Mouse (Mus musculus) liver, embryonic 14.5 days (tissue): ENCODE results near the gene Casp8ap2. TPM values are rescaled to one million over a fixed set of nuclear protein-coding genes. Genes with fewer than 3 reads are reported as not detected.
A peak's percentile ranks its signal among the peaks of the same experiment; 100 is the strongest.

Experiments
- ATAC-seq: fragments of 200-750 bp; cut with Nextera tagmentation; 2 replicates; pipeline ENCODE4 v1.8.0; 2017; ENCODE audit warnings: moderate number of reproducible peaks, mild to moderate bottlenecking, moderate library complexity; ENCODE audit not compliant: insufficient read depth
- DNase-seq, 3 experiments: peaks; one replicate each; pipeline ENCODE4 v3.0.0-alpha.2; 2012 to 2013; ENCODE audit warnings: low read depth in 3 of 3, low spot score in 3 of 3
- H3K27ac ChIP-seq: fragments of 300-500 bp; sonication (generic); 2 replicates; pipeline ENCODE4 v1.5.1; 2014; ENCODE audit warnings: moderate library complexity, mild to moderate bottlenecking, control low read depth, inconsistent platforms
- H3K27me3 ChIP-seq: fragments of 300-500 bp; sonication (generic); 2 replicates; pipeline ENCODE4 v1.6.1; 2014; ENCODE audit warnings: mild to moderate bottlenecking, low read length, moderate library complexity; ENCODE audit not compliant: control insufficient read depth, insufficient read depth
- H3K36me3 ChIP-seq: fragments of 300-500 bp; sonication (generic); replicated peaks from 2 replicates; pipeline ENCODE4 v1.6.1; 2014; ENCODE audit warnings: low read depth; ENCODE audit not compliant: control insufficient read depth, insufficient read depth
- H3K4me1 ChIP-seq, 2 experiments: fragments of 200-500 bp in 1 of 2; fragments of 300-500 bp in 1 of 2; sonication (generic) in 1 of 2; replicated peaks; 2 replicates each; pipeline ENCODE4 v1.6.1; 2012 to 2014; ENCODE audit warnings: antibody characterized with exemption in 1 of 2, inconsistent platforms in 1 of 2, low read length in 1 of 2; ENCODE audit not compliant: control insufficient read depth in 2 of 2, insufficient read depth in 2 of 2
- H3K4me2 ChIP-seq: fragments of 300-500 bp; sonication (generic); 2 replicates; pipeline ENCODE4 v1.6.1; 2014; ENCODE audit warnings: low read depth, mild to moderate bottlenecking, control low read depth, moderate library complexity
- H3K4me3 ChIP-seq, 2 experiments: fragments of 200-500 bp in 1 of 2; fragments of 300-500 bp in 1 of 2; sonication (generic) in 1 of 2; 2 replicates each; pipeline ENCODE4 v1.5.1; 2012 to 2014; ENCODE audit warnings: low read depth in 2 of 2, low read length in 2 of 2, mild to moderate bottlenecking in 2 of 2, control low read depth in 1 of 2, inconsistent platforms in 1 of 2, moderate library complexity in 1 of 2; ENCODE audit not compliant: insufficient read depth in 1 of 2
- H3K9ac ChIP-seq: fragments of 300-500 bp; sonication (generic); replicated peaks from 2 replicates; pipeline ENCODE4 v1.6.1; 2014; ENCODE audit warnings: mild to moderate bottlenecking, control low read depth, moderate library complexity
- H3K9me3 ChIP-seq: fragments of 300-500 bp; sonication (generic); 2 replicates; pipeline ENCODE4 v1.6.1; 2016; ENCODE audit warnings: low read length, mixed read lengths; ENCODE audit not compliant: control insufficient read depth
- CTCF ChIP-seq: IDR thresholded peaks from 2 replicates; pipeline ENCODE4 v1.5.1; 2016; ENCODE audit warnings: antibody characterized with exemption, low read depth, control low read depth
- EP300 ChIP-seq: IDR thresholded peaks from 2 replicates; pipeline ENCODE4 v1.6.1; 2016; ENCODE audit warnings: antibody characterized with exemption, low read depth
- WGBS: fragments of 180-500 bp; shearing (Covaris S2); extraction: QIAGEN DNeasy Blood & Tissue Kit; methylation state at CpG from one replicate; pipeline ENCODE4 v1.1.7; 2014; ENCODE audit not compliant: insufficient replicate concordance; 5-methylcytosine and 5-hydroxymethylcytosine counted together
- polyA plus RNA-seq, 2 experiments: library from polyadenylated mRNA; depleted of rRNA in 1 of 2; stranded (reverse) in 1 of 2; unstranded in 1 of 2; fragments of >200 nt; fragmentation: Nextera tagmentation in 1 of 2; extraction: Ambion mirVana in 1 of 2; gene quantifications; 2 replicates each; pipeline versions ENCODE4 v1.2.1 to v1.2.3; 2012 to 2014

Gene Casp8ap2
- polyA plus RNA-seq, 2 experiments: 5.9 to 25.5 TPM

GRCm38 (mm10) chr4:32571441-32571840 lies 43.8 kb upstream of the Casp8ap2 start:
- Histone ChIP-seq H3K4me2 (peak overlapping the region; percentile 29; the same call in 1 of the 2 replicates), H3K27ac (peak overlapping the region; percentile 42; the same call in 1 of the 2 replicates), H3K9me3 (no peaks in the 10 kb centered on the region), H3K9ac (no peak overlapping the region), H3K4me3 (no peak overlapping the region), H3K36me3 (no peaks in the 10 kb centered on the region), H3K27me3 (no peaks in the 10 kb centered on the region), H3K4me1 (peaks cover 0 to 12% of the 10 kb centered on the region in 2 experiments; a peak in 2 of 4 replicates)
- ATAC-seq (peak; percentile 14; the same call in 1 of the 2 replicates), DNase-seq (no peak)
- TF ChIP-seq CTCF: no peak
- no peak for TF ChIP-seq EP300
- WGBS: 45% methylated on average over 3 of the region's 3 CpGs

DNA sequence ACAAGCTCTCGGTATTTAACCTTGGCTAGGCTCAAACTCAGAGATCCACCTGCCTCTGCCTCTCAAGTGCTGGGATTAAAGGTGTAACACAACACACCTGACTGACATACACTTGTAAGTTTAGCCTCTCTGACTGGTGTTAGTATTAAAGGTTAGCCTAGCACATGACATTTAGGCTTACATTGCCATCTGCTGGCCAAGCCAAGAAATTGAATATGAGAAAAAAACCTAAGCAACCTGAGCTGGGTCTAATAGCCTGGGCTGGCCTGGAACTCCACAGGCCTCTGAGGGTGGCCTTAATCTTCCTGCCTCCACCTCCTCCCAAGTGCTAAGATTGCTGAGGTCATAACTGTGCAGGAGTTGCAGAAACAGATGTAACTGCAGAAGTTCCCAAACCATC lies 43.1 kb upstream of the Casp8ap2 start:
- DNase-seq (no peak), ATAC-seq (no peak)
- TF ChIP-seq CTCF (peak; percentile 60), EP300 (no peak)
- Histone ChIP-seq H3K36me3 (no peaks in the 10 kb centered on the region), H3K4me3 (no peak overlapping the region), H3K4me1 (peaks cover 0 to 12% of the 10 kb centered on the region in 2 experiments; a peak in 2 of 4 replicates), H3K9ac (no peak overlapping the region), H3K27me3 (no peaks in the 10 kb centered on the region), H3K4me2 (no peak overlapping the region), H3K27ac (no peak overlapping the region), H3K9me3 (no peaks in the 10 kb centered on the region)
- 50% methylated on average over 1 of the region's 1 CpGs for WGBS

GRCm38 (mm10) chr4:32573586-32573985 lies 41.7 kb upstream of the Casp8ap2 start:
- Histone ChIP-seq H3K36me3 (no peaks in the 10 kb centered on the region), H3K9ac (no peak overlapping the region), H3K27ac (no peak overlapping the region), H3K4me1 (peaks cover 0 to 12% of the 10 kb centered on the region in 2 experiments; a peak in 2 of 4 replicates), H3K4me2 (no peak overlapping the region), H3K9me3 (no peaks in the 10 kb centered on the region), H3K27me3 (no peaks in the 10 kb centered on the region), H3K4me3 (no peak overlapping the region)
- DNase-seq (no peak), ATAC-seq (no peak)
- TF ChIP-seq CTCF (no peak), EP300 (no peak)
- 53% methylated on average over 5 of the region's 5 CpGs for WGBS

DNA sequence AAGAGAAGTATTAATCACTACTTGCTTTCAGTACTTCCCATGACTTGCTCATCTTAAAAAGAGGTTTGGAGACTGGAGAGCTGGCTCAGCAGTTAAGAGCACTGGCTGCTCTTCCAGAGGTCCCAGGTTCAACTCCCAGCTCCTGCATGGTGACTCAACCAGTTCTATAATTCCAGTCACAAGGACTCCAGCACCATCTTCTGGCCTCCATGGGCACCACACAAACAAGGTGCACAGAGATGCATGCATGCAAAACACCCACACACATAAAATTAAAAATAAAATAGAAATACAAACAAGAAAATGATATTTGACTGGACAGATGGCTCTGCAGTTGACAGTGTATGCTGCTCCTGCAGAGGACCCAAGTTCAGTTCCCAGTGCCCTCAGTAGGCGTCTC lies 40.6 kb upstream of the Casp8ap2 start:
- H3K9ac ChIP-seq: no peak overlapping the region
- H3K27ac ChIP-seq: no peak overlapping the region
- no peak for ATAC-seq
- 60% methylated on average over 1 of the region's 1 CpGs for WGBS
- DNase-seq: no peak
- no peak overlapping the region for H3K4me3 ChIP-seq
- no peaks in the 10 kb centered on the region for H3K9me3 ChIP-seq
- H3K27me3 ChIP-seq: no peaks in the 10 kb centered on the region
- H3K4me2 ChIP-seq: no peak overlapping the region
- peaks cover 0 to 6% of the 10 kb centered on the region in 2 experiments; a peak in 2 of 4 replicates for H3K4me1 ChIP-seq
- no peaks in the 10 kb centered on the region for H3K36me3 ChIP-seq
- TF ChIP-seq CTCF (peak; percentile 15; the same call in 1 of the 2 replicates), EP300 (no peak)

GRCm38 (mm10) chr4:32575165-32575564 lies 40.1 kb upstream of the Casp8ap2 start:
- Histone ChIP-seq H3K27ac (no peak overlapping the region), H3K9me3 (no peaks in the 10 kb centered on the region), H3K9ac (no peak overlapping the region), H3K4me2 (no peak overlapping the region), H3K27me3 (no peaks in the 10 kb centered on the region), H3K4me3 (no peak overlapping the region), H3K36me3 (no peaks in the 10 kb centered on the region), H3K4me1 (peaks cover 0 to 5% of the 10 kb centered on the region in 2 experiments; a peak in 2 of 4 replicates)
- 26% methylated on average over 9 of the region's 9 CpGs for WGBS
- ATAC-seq: no peak
- DNase-seq: no peak
- TF ChIP-seq EP300 (no peak), CTCF (no peak)
